Mouse (Mus musculus): ENCODE data around the gene Hsf3.

DNA sequence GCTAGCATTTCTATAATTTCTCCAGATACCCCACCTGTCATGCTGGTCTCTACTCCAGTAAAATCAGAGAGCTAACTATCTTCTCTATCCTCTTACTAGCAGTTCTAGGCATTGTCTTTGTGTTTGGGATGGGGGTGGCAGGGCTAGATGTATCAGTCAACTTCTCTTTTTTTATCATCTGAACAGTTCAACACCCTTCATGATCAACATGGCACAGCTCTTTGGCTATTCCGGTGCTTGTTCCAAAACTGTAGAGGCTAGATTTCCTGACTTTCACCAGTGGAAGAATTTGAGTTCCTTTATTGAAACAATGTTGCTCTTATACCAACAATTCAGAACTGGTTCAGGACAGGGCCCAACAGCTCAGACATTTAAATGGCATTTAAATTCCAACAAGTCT lies 39.1 kb downstream of the Hsf3 start:
- TF ChIP-seq EP300 (IDR thresholded peaks at IDR 0.05; ENCODE audit: low read depth) (no peak), CTCF (IDR thresholded peaks at IDR 0.05; ENCODE audit: low read depth) (no peak)

Data from heart, postnatal 0 days (tissue).